Mouse (Mus musculus) gastrocnemius, postnatal 36 days (tissue): Measurements from ENCODE around the gene Map3k14. TPM values are rescaled to one million over a fixed set of nuclear protein-coding genes. Genes with fewer than 3 reads are reported as not detected.

Source experiments
- DNase-seq, 2 experiments: peaks; one replicate each; pipeline ENCODE4 v3.0.0; 2022
- intact Hi-C: fragments of 180-260 bp; cut with DNase I; formaldehyde crosslinking; loops from one replicate; pipeline ENCODE4 v1.15.1; 2025
- total RNA-seq, 2 experiments: library from RNA; stranded (reverse); gene quantifications; 2 replicates each; pipeline ENCODE4 v1.2.3; 2021

Gene Map3k14
- total RNA-seq, 2 experiments from 2014 or later = 1.9 to 2.6 TPM

GRCm38 (mm10) chr11:103219995-103220394 is 47.3 kb downstream of the Map3k14 start:
- intact Hi-C loops = no loop called here
- DNase-seq = no peak

DNA sequence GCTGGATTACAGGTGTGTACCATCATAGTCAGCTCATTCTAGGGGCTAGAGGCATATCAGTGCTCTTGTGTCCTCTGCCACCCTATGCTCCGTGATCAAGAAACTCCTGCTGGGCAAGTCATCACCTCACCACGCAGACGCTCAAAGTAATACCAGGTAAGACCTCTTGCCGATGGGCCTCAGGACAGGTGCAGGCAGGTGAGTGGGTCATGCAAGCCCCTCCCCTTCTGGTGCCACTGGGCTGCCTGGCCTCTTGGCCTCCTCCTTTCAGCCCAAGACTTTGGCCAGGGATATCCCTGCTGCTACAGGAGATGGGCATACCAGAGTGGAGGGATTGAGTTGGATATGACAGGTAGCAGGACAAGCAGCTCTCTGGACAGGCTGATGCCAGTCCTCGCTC is 48.0 kb downstream of the Map3k14 start:
- intact Hi-C loops = no loop called here
- DNase-seq = no peak

DNA sequence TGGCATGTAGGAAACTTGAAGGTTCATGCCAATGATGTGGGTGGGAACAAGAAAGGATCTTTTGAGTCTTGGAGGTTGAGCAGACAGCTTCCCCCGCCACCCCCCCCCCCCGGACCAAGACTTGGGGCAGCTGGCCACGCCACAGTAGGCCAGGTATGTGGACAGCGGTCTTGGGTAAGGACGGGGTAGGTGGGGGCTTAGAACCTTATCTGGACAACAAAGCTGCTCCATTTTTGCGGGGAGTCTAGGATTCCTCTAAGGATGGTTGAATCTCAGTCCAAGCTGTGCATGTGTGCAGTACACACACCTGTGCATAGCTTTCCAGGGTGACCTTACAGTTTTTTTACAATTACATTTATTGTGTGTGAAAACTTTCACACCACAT is 48.8 kb downstream of the Map3k14 start:
- DNase-seq = no peak
- intact Hi-C loops = no loop called here

- intact Hi-C loops = no loop called here
- peak in 1 of 2 experiments; percentile 26 for DNase-seq
Observed at GRCm38 (mm10) chr11:103217790-103218516, 49.3 kb downstream of the Map3k14 start, which contains the start of gene Spata32. Spata32 (minus strand) TSS chr11:103218432.

DNA sequence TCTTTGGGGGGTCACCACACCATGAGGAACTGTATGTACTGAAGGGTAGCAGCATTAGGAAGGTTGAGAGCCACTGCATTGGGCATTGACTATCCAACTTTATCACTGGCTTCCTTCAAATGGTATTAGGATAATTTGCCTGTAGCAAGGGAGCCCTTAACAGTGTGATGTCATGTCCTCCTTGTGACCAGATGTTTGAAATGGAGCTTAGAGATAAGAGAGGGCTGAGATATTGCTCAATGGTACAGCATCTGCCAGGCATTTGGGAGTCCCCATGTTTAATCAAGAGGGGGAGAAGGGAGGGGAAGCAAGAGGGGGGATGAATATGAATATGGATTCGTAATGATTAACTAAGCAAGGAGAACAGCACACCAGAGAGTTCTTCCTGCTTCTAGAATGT is 51.9 kb downstream of the Map3k14 start:
- intact Hi-C loops = no loop called here
- no peak for DNase-seq

GRCm38 (mm10) chr11:103213712-103214111 is 53.6 kb downstream of the Map3k14 start:
- intact Hi-C loops = no loop called here
- no peak for DNase-seq

- intact Hi-C loops = no loop called here
Observed at GRCm38 (mm10) chr11:103210291-103210690, 57.0 kb downstream of the Map3k14 start.

GRCm38 (mm10) chr11:103208458-103208857 is 58.8 kb downstream of the Map3k14 start, which contains the start of gene 1700023F06Rik:
1700023F06Rik (minus strand) TSS chr11:103208558.
- no peak for DNase-seq
- intact Hi-C loops = no loop called here

More at GRCm38 (mm10) chr11:103210291-103210690, 57.0 kb downstream of the Map3k14 start:
- no peak for DNase-seq

DNA sequence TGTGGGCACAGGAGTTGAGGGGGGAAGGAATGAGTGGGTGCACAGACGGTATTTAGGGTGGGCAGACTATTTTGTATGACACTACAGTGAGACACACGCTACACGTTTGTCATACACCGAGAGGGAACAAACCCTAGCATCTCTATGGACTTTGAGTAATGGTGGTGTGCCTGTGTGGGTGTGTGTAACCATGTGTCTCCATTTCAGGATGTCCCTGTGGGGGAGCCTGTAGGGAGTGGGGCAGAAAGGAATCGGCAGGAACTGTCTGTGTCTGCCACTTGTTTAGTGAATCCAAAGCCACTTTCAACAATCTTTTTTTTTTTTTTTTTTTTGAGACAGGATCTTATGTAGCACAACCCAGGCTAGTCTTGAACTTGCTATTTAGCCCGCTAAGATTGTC is 61.1 kb downstream of the Map3k14 start:
- intact Hi-C loops = no loop called here
- DNase-seq = no peak

DNA sequence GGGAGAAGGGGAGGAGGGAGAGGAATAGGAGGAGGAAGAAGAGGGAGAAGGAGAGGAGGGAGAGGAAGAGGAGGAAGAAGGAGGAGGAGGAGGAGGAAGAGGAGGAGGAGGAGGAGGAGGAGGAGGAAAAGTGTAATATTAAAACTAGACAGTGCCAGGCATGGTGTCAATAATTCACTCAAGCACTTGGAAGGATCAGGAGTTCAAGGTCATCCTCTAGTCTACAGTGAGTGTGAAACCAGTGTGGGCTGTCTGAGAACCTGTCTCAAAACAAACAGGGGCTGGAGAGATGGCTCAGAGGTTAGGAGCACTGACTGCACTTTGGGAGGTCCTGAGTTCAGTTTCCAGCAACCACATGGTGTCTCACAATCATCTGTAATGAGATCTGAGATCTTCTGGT is 64.9 kb downstream of the Map3k14 start:
- no peak for DNase-seq
- intact Hi-C loops = no loop called here

- peak in 1 of 2 experiments; percentile 13 for DNase-seq
- intact Hi-C loops = no loop called here
Observed at GRCm38 (mm10) chr11:103201664-103202063, 65.6 kb downstream of the Map3k14 start.

- intact Hi-C loops = no loop called here
- DNase-seq = peak in 1 of 2 experiments; percentile 30
Observed at GRCm38 (mm10) chr11:103198911-103199803, 68.1 kb downstream of the Map3k14 start.

GRCm38 (mm10) chr11:103198339-103198738 is 68.9 kb downstream of the Map3k14 start:
- intact Hi-C loops = no loop called here
- DNase-seq = peak in 1 of 2 experiments; percentile 13

DNA sequence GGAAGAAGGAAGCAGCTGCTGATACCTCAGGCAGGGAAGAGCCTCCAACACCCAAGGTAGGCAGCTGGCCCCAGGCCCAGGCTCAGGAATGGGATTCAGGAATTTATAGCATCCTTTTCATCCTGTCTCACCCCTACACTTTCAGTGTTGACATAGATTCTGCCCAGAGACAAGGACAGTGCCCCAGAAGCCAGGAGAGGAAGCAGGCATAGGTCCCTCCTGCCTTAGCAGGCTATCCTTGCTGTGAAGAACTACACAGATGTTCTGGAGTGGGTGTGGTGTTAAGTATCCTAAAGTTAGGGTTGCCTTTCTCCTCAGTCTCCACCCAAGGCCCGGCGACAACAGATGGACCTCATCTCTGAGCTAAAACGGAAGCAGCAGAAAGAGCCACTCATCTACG is 69.9 kb downstream of the Map3k14 start:
- DNase-seq = peak in 1 of 2 experiments; percentile 8
- intact Hi-C loops = no loop called here

- intact Hi-C loops = no loop called here
- no peak for DNase-seq
Observed at GRCm38 (mm10) chr11:103195656-103196055, 71.6 kb downstream of the Map3k14 start.

GRCm38 (mm10) chr11:103195236-103195635 is 72.0 kb downstream of the Map3k14 start:
- peak in 1 of 2 experiments; percentile 12 for DNase-seq
- intact Hi-C loops = no loop called here

DNA sequence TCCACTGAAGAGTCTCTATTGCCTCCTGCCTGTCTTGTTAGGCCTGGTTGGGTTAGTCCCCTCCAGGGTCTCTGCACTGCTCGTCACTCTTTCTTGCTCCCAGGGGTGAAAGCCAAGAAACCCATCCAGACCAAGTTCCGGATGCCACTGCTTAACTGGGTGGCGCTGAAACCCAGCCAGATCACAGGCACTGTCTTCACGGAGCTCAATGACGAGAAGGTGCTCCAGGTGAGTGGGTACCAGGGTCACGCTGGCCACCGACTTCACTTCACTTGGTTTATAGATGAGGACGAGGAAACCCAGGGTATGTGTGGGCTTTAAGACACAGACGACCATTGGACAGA is 73.5 kb downstream of the Map3k14 start:
- DNase-seq = peak in 1 of 2 experiments; percentile 11
- intact Hi-C loops = no loop called here

- intact Hi-C loops = no loop called here
- peak in 1 of 2 experiments; percentile 15 for DNase-seq
Observed at GRCm38 (mm10) chr11:103192956-103193824, 74.1 kb downstream of the Map3k14 start.

- peak in 1 of 2 experiments; percentile 11 for DNase-seq
- intact Hi-C loops = no loop called here
Observed at GRCm38 (mm10) chr11:103192230-103192955, 74.9 kb downstream of the Map3k14 start.

DNA sequence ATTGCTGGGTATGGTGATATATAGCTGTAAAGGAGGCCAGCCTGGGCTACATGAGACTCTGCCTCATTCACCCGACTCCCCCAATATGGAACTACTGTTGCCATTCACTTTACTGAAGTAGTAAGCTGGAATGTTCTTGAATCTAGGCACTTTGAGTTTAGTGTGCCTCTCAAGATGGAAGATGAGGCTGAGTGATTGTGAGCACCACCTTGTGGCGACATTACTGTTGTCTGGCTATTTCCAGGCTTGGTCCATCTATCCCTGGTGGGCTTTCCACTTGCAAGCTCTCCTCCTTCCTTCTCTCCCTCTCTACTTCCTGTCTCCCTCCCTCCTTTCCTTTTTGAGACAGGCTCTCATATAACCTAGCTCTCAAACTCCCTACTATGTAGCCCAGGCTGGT is 82.4 kb downstream of the Map3k14 start:
- intact Hi-C loops = loop anchor here (5.0 kb wide), 1 partner anchor 142 kb away; no protein-coding TSS in a partner anchor

More for the DNA sequence above, 82.4 kb downstream of the Map3k14 start:
- peak in 1 of 2 experiments; percentile 41 for DNase-seq
